Mouse (Mus musculus) cerebellum, adult 2 months (tissue): Measurements from ENCODE around the gene H2al1i.
"Not testable (repeated sequence)": the region's sequence is repeated elsewhere in the genome, so short reads cannot be mapped to it uniquely, and the experiment has no call there.

ENCODE experiments used
- CTCF ChIP-seq: fragments of 200-500 bp; IDR thresholded peaks from 2 replicates; pipeline ENCODE4 v1.5.1; 2011; ENCODE audit warnings: low read depth, mild to moderate bottlenecking, control low read depth, low read length, moderate library complexity, borderline replicate concordance; ENCODE audit not compliant: insufficient read depth
- POLR2A ChIP-seq: fragments of 200-500 bp; IDR thresholded peaks from 2 replicates; pipeline ENCODE4 v1.6.1; 2011; ENCODE audit warnings: low read length, control low read depth, borderline replicate concordance; ENCODE audit not compliant: insufficient read depth

- not testable (repeated sequence) for TF ChIP-seq CTCF, POLR2A
Measured at GRCm38 (mm10) chrX:11317956-11318355, 6.5 kb upstream of the H2al1i start, which contains the start of gene H2al1g.
